Mouse (Mus musculus) stomach, postnatal 0 days (tissue): ENCODE measurements at regions not wholly inside any gene's neighbourhood (a gene's known extent, or its start where the extent isn't known, plus 50 kb on each side); places are given as distances from the start of the nearest gene placed in this dataset.

Experiments
- CTCF ChIP-seq: IDR thresholded peaks from 2 replicates; pipeline ENCODE4 v1.5.1; 2016; ENCODE audit warnings: antibody characterized with exemption, low read depth, mild to moderate bottlenecking, moderate library complexity
- EP300 ChIP-seq: optimal IDR thresholded peaks from 2 replicates; pipeline ENCODE3; 2016; ENCODE audit warnings: antibody characterized with exemption

DNA sequence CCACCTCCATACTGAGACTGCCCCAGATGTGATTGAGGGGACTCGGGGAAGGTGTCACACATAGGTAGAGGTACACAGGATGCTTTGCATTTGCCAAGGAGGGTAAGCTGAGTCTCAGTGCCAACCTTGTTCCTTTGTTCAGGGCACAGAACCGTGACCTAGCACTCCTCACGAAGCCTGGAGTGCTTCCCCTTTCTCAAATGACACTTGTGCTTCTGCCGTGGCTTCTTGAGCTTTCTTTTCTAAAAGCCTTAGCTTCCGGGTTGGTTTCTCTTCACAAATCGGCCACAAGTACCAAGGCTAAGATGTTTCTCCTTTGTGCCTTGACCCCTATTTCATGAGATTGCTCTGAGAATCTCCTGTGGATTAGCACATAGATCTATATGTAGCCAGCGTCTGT, 246.2 kb upstream of the Satb1 start:
- TF ChIP-seq EP300 (no peak), CTCF (no peak)
